Mouse (Mus musculus) intestine, embryonic 14.5 days (tissue): ENCODE measurements at regions not wholly inside any gene's neighbourhood (a gene's known extent, or its start where the extent isn't known, plus 50 kb on each side); places are given as distances from the start of the nearest gene placed in this dataset.
"Not testable (repeated sequence)": the region's sequence is repeated elsewhere in the genome, so short reads cannot be mapped to it uniquely, and the experiment has no call there.

Source experiments
- ATAC-seq: fragments of 200-750 bp; cut with Nextera tagmentation; replicated peaks from 2 replicates; pipeline ENCODE4 v1.8.0; 2017; ENCODE audit warnings: low read depth, moderate number of reproducible peaks, moderate TSS enrichment, moderate library complexity; ENCODE audit not compliant: low FRiP score, low TSS enrichment
- DNase-seq: peaks from one replicate; pipeline ENCODE4 v3.0.0-alpha.2; 2018; ENCODE audit warnings: low spot score
- H3K27ac ChIP-seq: fragments of 300-500 bp; sonication (generic); 2 replicates; pipeline ENCODE4 v1.5.1; 2014; ENCODE audit warnings: low read depth, mild to moderate bottlenecking, control low read depth
- H3K27me3 ChIP-seq: fragments of 300-500 bp; sonication (generic); replicated peaks from 2 replicates; pipeline ENCODE4 v1.6.1; 2014; ENCODE audit warnings: low read length, control low read depth; ENCODE audit not compliant: control insufficient read depth, insufficient read depth
- H3K36me3 ChIP-seq: fragments of 300-500 bp; sonication (generic); 2 replicates; pipeline ENCODE4 v1.6.1; 2014; ENCODE audit warnings: low read length, control low read depth; ENCODE audit not compliant: control insufficient read depth, insufficient read depth
- H3K4me1 ChIP-seq: fragments of 300-500 bp; sonication (generic); replicated peaks from 2 replicates; pipeline ENCODE4 v1.6.1; 2014; ENCODE audit warnings: low read length, control low read depth, mixed read lengths; ENCODE audit not compliant: control insufficient read depth, insufficient read depth
- H3K4me2 ChIP-seq: fragments of 300-500 bp; sonication (generic); 2 replicates; pipeline ENCODE4 v1.6.1; 2014; ENCODE audit warnings: low read length
- H3K4me3 ChIP-seq: fragments of 300-500 bp; sonication (generic); 2 replicates; pipeline ENCODE4 v1.5.1; 2014; ENCODE audit warnings: low read depth, low read length, control low read depth, mixed read lengths
- H3K9ac ChIP-seq: fragments of 300-500 bp; sonication (generic); 2 replicates; pipeline ENCODE4 v1.6.1; 2014; ENCODE audit warnings: mild to moderate bottlenecking, low read length
- H3K9me3 ChIP-seq: fragments of 300-500 bp; sonication (generic); 2 replicates; pipeline ENCODE4 v1.6.1; 2016; ENCODE audit warnings: low read length, control low read depth; ENCODE audit not compliant: control insufficient read depth
- WGBS: fragments of 180-500 bp; shearing (Covaris S2); extraction: QIAGEN DNeasy Blood & Tissue Kit; methylation state at CpG from one replicate; pipeline ENCODE4 v1.1.7; 2014; 5-methylcytosine and 5-hydroxymethylcytosine counted together

- H3K9me3 ChIP-seq, DNase-seq, H3K27ac ChIP-seq, H3K9ac ChIP-seq, H3K36me3 ChIP-seq, H3K4me3 ChIP-seq, H3K4me2 ChIP-seq, H3K4me1 ChIP-seq, H3K27me3 ChIP-seq: not testable (repeated sequence)
- no CpG with 5 or more reads among the region's 21 CpGs for WGBS
- peak; percentile 79 for ATAC-seq
Observed at GRCm38 (mm10) chr4:122455100-122455499, 234.0 kb upstream of the 9530002B09Rik start.
